Mouse (Mus musculus) kidney, adult 8-10 months (tissue): ENCODE data around the gene Lin52.

ENCODE experiments used
- DNase-seq, 2 experiments: peaks; one replicate each; pipeline ENCODE4 v3.0.0; 2022

The Lin52 gene

DNA sequence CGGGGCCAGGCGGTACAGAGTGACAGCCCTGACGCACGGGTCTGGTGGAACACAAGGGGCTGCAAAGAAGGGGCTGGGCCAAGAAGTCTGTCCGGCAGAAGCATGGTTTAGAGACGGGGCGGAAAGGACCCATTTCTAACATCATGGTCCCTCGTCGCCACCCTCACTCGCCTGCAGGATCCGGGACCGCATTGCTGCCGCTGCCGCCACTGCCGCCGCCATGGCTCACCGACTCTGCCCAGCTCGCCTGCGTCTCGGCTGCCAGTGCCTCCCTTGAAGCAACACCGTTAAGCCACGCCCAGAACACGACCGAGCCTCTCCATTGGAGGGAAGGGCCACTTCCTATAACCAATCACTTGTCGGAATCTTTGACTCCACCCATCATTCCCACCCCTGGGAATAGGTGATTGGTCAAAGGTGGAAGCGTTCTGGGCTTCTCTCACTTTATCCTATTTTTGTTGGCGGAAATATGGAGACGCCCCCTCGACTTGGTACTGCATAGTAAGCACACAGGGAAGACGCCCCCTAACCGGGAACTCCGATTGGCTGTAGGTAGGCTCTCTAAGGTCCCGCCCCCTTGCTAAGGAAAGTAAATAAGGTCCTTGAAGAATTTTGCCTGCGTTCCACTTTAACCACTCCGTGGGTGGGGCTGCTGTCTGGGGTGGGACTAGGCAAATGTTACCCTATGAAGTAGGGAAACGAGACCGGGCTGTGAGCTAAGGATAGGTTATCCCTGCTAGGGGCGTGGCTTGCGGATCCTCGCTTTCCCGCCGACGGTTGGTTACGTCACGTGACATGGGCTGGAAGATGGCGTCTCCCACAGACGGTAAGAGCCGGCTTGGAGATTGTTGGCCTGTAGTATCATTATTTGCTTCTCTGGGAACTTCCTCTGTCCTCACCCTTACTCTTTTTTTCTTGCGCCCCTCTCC, at the start of gene Lin52, which contains the start of gene Aldh6a1:
Gene Lin52, plus strand, starts transcription at position 705 of the 929 bp plus-strand sequence.
Gene Aldh6a1, minus strand, starts transcription at position 287 of the 929 bp plus-strand sequence.
- DNase-seq: peak; percentile 99 to 100

DNA sequence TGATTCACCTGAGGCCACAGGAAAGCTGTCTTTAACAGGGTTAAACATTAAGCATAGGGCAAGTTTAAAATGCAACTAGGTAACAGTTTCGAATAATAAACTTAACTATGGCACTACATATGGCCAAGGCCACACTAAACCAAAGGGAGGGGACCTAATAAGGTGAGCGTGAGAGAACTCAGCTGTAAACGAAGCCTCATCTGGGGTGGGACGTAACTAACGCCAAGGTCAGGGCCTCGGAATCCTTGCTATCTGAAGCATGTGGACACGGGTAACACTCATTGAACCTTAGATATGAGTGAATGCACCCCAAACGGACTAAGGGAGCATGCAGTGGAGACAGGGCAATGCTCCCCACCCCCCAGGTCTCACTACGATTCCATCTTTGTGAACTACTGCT, 48.3 kb upstream of the Lin52 start:
- DNase-seq: peak; percentile 46 to 65

DNA sequence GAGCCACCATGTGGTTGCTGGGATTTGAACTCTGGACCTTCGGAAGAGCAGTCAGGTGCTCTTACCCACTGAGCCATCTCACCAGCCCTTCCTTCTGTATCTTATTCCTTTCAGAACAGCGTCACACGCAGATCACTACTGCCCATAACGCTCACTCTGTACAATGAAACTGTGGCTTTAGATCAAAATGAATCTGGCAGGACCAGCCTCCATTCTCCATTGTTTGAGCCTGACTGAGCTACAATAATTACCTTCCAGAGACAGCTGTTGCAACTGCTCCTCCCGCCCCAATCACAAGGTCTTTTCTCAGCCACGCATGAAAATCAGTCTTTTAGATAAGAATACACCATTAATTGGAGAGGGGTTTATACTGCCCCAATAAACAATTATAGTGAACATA, 46.7 kb upstream of the Lin52 start:
- DNase-seq: no peak

DNA sequence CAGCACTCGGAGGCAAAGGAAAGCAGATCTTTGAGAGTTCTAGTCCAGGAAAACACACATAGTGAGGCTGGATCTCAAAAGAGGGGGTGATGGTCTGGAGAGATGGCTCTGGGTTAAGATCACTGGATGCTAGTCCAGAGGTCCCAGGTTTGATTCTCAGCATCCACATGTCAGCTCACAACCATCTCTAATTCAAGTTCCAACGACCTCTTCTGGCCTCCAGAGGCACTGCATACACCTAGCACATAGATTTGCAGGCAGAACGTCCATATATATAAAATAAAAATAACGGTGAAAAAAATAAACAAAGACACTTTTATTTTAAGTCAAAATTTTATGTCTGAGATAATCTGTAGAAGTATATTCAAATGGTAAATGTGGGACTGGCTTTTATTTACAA, 44.0 kb upstream of the Lin52 start:
- DNase-seq: no peak

DNA sequence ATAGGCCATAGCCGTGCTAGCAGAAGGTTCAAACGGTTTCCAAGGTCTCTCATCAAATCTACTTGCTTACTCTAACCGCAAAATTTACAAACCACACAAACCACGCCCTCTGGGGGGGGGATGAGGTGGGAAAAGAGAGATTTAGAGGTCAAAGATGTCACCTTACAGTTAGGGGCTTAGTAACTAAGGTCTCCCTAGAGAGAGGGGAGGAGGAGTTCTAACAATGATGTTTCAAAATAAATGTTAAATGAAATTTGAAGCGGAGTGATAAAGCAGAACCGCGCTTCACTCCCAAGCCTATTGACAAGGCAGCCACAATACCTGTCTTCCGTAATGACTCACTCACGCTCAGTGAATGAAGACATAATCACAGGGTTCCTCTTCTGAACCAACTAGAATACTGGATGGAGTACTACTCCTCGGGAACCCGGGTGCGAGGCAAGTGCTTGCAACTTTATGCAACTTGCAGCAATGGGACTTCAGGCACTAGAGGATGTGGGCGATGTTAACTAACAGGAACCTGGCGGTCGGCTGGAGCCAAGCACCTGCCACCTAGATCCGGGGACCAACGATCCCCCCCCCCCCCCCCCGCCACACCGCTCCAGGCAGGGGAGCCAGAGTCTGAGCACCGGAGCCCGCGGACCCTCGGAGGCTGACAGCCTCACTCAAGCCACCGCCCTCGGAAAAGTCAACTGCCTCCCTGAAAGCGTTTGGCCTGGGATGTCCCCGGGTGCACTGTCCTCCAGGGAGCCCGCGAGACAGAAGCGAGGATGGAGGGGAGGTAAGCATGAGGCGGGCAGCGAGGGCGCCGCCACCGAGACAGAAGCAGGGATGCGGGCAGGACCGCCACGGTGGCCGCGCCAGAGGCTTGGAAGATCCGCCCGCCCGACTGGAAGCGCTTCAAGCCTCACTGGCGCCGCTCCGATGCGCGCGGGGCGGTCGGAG, 43.1 kb upstream of the Lin52 start:
- DNase-seq: peak in 1 of 2 experiments; percentile 38

DNA sequence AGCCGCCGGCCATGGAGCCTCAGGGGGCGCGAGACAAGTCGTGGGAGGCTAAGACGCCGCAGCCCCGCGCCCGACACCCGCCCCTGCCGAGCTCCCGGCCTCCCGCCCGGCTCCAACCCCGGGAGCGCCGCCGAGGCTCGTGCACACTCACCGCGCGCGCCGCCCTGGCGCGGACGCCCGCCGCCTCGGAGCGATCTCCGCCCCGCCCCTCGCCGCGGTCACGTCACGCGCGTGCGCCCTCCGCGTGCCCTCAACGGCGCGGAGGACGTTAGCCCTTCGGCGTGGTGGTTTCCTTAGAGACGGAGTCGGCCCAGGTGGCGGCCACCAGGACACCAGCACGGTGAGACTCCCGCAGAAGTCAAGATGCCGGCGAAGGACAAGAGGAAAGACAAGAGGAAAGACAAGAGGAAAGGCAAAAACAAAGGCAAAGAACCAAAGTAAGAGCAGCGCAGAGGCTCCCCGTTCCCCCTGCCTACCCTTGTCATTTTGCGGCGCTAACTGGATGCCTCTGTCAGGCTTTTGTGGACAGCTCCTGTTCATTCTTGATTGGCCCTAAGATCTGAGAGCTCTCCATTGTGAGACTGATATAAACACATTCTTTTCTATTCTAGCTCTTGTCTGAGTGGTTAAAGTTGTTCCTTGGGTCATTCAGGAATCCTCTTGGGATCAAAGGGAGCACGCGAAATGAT, 42.3 kb upstream of the Lin52 start, which contains the start of the genes Entpd5 and Bbof1:
Gene Entpd5, minus strand, starts transcription at position 211 of the 689 bp plus-strand sequence.
Gene Bbof1, plus strand, starts transcription at position 253 of the 689 bp plus-strand sequence.
- peak; percentile 84 to 88 for DNase-seq

DNA sequence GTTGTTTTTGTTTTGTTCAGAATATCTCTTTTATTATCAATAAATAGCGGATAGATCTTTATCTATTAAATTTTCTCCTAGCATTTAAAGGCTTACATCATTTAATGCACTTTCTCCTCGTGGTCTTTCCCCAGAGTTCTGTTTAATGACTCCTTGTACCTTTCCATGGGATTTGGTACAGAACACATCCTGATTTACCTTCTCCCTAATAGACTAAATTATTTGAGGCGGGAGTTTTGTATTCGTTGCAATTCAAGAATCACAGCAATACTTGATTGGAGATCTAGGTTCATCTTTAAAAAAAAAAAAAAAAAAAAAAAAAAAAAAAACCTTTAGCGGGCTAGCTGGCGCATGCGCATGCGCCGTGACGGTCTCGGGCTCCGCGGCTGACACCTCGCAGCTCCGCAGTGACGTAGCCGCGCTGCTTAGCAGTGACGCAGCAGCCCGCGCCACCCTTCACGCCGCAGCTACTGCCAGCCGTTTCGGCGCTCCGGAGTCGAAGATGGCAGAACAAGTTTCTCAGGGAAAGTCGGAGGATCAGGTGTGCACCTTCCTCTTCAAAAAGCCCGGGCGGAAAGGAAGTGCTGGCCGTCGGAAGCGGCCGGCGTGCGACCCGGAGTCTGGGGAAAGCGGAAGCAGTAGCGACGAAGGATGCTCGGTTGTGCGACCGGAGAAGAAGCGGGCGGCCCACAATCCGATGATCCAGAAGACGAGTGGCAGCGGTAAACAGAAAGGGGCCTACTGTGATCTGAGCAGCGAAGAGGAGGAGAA, 34.2 kb upstream of the Lin52 start, which contains the start of gene Rnf113a2:
Gene Rnf113a2, plus strand, starts transcription at position 363 of the 771 bp plus-strand sequence.
- DNase-seq: peak; percentile 74 to 75

DNA sequence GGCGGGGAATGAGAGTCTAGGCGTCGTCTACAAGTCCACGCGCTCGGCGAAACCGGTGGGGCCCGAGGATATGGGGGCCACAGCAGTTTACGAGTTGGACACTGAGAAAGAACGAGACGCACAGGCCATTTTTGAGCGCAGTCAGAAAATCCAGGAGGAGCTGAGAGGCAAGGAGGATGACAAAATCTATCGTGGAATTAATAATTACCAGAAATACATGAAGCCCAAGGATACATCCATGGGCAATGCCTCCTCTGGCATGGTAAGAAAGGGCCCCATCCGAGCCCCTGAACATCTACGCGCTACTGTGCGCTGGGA, 33.7 kb upstream of the Lin52 start:
- no peak for DNase-seq

DNA sequence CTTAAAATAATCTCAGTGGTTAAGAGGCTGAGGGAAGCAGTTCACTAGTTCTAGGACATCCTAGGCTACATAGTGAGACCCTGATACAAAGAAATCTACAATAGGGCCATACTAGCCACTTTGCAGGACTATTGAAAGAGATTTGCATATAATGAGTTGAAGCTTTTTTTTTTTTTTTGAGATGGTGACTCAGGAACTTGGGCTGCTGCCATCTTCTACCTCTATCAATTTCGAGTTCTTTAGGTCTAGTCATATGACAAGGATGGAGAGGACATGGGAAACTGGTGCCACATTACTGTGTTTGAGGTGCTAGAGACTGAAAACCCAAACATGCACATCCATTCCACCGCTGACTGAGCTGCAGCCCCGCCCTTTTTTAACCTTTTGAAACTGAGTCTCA, 27.2 kb upstream of the Lin52 start:
- DNase-seq: no peak

DNA sequence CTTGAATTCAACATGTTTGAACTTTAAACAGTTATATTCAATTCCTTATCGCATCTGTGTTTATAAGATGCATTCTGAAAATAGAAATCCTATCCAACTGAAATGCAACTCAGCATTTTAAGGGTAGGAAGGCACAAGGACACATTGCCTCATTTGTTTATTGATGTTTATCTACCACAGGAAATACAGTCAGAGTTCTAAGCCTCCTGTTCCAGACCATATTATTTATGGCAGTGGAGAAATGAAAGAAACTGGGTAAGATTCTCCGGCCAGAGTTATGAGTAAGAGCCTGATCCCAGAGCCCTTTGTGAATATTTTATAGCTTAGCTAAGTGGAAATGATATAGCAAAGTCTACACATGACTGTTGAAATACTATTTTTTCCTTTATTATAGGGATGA, 21.4 kb upstream of the Lin52 start:
- no peak for DNase-seq

DNA sequence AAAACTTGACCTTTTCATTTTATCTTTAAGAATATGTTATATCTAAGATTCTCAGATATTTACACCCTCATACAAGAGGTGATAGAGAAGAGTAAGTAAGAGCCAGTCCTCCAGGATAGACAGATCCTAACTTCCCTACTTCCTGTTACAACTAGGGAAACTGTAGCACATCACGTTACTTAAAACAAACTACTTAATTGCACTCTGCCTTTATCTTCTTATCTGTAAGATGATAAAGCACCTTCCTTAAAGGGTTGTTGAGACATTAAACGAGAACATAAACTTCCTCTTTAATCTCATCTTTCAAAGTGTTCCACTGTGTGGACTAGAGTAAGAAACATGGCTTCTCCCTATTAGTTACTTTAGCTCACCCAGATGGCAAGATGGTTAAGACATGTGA, 12.5 kb upstream of the Lin52 start:
- no peak for DNase-seq

DNA sequence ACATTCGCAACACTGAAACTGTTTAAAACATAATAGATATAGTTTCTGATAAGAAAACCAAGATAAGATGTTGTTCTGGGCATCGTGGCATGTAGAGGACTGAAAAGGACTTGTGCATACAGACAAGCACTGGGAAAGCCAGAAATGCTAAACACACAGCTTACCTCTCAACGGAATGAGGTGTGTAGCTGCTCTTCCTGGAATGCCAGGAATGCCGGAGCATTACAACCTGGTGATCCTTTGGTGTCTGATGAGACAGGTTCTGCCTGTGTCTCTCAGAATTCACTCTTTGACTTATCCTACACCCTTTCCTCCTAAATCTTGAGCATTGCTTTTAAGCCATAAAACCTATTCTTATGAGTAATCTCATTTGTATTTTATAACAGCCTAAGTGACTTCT, 8.7 kb upstream of the Lin52 start:
- no peak for DNase-seq

DNA sequence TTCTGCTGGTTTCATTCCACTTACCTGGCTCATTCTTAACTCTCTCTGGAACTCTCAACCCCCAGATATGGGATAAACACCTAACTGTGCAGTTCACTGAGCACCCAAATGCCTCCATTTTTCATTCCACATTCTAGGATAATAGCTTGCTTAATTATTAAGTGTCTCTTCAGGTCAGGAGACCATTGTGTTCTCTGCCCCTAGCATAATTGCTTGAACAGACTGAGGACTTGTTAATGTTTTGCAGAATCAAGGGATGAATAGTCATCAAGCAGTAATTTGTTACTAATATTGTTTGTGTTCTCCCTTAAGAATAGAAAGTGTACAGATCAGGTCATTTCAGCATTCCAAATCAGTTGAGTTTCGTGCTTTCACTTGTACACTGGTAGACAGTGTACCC, 3.8 kb upstream of the Lin52 start:
- DNase-seq: peak; percentile 32 to 64

DNA sequence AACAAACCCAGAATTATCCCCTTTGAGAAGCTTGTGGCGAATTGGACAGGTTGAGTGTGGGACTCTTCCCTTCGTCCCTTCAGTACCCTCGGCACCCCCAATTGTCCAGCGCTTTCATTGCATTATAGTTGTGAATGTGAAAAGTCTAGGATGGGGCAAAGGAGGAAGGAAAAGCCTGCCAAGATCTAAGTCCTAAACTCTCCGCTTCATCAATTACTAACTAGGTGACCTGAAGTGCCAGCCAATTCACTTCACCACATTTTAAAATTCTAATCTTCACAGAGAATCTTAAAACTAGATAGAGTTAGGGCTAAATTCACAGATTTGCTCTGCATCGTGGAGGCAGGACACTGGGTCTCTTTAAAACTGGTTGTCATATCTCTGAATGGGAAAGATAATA, 3.0 kb upstream of the Lin52 start:
- DNase-seq: peak; percentile 29 to 53

DNA sequence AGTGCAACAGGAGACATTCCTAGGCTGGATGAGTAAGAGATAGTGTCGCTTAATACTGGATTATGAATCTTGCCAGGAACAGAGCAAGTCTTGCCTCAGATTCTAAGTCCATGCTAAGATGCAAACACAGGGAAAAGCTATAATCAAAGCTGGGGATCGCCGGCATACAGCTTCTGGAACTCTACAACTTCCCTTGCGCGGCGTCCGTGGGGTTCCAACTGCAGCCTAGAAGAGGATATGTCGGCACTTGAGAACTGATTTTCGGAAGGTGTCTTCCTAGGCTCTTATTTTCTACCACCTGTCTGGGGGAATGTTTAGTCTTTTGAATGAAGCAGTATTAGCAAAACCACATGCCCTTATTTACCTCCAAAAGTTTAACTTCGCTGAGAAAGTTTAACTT, 1.3 kb upstream of the Lin52 start:
- DNase-seq: peak in 1 of 2 experiments; percentile 27

DNA sequence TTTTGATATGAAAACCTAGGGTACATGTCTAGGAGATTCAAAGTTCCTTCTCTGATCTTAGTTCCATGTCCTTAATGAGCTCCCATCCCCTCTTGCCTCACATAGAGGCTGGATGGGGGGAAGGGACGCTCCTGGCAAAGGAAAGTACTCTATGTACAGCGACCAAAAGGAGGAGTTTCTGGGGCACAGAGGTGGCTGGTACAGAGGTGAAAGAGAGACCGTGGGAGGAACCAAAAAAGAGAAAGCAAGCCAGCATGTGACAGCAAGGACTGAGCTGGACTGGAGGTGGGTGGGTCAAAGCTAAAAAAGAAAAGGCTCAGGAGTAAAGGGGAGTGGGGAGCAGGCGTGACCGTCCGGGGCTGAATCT, 888 bp upstream of the Lin52 start:
- peak; percentile 74 to 77 for DNase-seq

DNA sequence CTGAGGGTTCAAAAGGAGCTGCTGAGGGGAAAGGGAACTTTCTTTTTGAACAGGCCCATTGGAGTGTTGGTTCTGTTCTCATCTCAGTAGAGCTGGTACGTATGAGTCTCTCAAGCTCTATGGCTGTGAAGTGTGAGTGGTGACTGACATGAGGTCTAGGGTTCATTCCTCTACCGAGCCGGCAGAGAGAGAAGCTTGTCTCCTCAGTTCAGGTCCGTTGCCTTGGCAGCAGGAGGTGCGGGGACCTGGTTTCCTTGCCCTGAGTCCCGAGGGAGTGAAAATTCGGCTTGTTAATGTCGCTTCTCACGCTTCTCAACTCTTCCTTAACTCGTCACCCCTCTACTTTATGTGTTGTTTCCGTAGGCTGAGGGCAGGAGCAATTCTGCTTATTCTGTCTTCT, 579 bp downstream of the Lin52 start:
- peak in 1 of 2 experiments; percentile 44 for DNase-seq

DNA sequence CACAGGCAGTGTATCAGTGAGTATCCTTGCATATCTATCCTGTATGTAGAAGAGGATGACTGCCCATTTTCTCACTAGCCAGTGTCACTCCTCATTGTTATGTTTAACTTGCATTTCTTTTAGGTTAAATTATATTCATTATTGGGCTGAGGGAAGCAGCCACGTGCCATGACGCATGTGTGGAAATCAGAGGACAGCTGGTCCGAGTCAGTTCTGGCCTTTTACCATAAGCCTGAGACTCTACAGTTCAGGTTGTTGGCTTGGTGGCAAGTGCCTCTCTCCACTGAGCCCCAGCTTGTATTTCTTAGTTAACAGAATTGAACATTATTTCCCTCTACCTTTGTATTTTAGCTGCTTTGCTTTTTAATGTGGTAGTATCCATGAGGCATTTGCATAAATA, 5.7 kb downstream of the Lin52 start:
- no peak for DNase-seq

DNA sequence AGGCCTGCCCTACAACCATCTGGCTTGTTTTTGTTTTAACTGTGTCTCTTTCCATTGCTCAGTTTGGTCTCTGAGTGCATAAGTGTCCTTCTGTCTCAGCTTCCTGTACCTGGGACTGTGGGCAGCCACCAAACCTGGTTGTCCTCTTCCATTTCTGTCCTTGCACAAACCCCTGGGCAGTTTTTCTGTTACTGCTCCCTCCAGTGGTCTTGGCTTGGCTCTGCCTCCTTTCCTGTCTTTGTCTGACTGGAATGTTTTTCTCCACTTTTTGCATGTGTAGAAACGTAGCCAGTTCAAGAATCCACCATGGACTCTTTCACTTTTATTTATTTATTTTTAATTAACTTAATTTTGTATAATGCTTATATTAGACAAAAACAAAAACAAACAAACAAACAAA, 8.6 kb downstream of the Lin52 start:
- no peak for DNase-seq

DNA sequence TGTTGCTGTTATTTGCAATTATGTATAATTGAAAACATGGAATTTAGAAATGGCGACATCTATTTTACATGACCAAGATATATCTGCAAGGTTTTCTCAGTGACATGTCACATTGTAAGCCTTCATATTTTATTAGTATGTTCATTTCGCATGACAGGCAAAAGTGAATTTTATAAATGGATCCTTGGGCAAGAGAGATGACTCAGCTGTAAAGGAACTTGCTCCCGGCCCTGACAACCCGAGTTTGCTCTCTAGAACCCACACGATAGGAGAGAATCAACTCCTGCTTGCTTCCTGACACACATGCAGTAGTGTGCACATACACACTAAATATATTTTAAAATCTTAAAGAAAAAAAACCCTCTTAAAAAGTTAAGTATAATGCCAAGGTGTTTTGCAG, 10.2 kb downstream of the Lin52 start:
- no peak for DNase-seq

DNA sequence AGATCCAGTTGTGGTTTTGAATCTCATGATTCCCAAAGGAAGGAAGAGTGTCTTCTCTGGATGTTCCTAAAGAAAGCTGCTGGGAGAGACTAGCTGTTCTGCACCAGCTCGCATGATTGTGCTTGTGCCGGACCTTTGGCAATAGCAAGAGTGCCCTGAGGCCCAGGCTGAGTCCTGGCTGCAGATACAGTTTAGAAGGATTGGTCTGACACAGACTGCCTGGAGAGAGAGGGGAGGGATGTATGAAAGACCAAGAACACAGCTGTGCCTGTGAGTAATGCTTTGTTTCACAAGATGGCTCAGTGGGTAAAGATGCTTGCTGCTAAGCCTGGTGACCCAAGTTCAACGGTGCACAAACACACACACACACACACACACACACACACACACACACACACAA, 11.6 kb downstream of the Lin52 start:
- DNase-seq: no peak

DNA sequence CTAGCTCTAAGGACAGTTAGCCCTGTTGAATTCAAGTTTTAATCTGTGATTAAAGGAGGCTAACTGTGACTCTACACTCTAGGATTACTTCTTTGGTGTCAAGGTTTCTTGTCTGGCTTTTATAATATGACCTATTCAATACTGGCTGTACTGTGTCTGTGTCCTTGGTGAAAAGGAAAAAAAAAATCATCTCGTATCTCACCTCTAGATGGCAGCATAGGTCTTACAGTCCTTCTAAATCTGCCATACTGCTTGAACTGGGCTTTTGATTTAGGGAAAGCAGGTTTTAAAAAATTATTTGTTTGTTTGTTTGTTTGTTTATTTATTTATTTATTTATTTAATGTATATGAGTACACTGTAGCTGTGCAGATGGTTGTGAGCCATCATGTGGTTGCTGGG, 17.5 kb downstream of the Lin52 start:
- DNase-seq: no peak
